Mouse (Mus musculus): ENCODE results near the gene Hhat.

Gene Hhat

DNA sequence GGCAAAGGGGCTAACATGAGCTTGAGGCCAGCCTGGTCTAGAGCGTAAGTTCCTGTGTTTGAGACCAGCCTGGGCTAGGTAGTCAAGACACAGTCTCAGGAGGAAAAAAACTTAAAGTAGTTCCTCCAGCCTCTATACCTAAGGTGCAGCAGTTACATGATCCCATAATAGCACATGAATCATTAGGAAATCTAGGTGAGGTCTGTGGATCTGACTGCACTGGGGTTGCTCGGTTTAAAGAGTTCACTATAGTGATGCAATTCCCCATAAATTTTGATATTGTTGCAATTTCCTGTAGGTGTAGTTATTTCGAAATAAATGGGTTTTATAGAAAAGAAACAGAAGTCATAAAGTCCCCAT lies 26.2 kb downstream of the Hhat start:
- in situ Hi-C loops (cut with MboI), result no loop called here

DNA sequence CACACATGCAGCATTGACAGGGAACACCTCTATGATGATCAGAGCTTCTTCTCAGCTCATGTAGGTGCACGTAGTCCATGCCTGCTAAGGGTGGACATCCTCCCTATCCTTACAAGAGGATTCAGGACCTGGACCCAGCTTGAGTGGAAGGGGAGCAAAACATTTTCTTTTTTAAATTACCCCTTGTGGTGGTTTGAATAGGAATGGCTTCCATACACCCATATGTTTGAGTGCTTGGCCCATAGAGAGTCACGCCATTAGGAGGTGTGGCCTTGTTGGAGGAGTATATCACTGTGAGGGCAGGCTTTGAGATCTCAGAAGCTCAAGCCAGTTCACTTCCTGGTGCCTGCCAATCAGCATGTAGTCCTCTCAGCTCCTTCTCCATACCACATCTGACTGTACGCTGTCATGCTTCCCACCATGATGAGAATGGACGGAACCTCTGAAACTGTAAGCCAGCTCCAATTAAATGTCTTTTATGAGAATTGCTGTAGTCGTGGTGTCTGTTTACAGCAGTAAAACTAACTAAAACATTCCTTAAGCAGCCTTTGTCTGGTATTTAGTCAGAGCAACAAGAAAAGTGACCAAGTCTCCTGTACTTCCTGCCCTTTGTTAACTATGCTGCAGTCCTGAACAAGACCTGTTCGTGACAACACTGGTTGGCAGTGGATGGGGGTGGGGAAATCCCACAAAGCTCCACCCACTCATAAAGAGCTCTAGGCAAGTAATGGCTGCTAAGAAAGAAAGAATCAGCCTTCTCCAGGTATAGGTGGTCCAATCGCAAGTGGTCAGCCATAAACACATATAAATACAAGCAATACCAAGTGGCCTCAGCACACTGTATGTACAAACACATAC lies 28.4 kb downstream of the Hhat start:
- in situ Hi-C loops (cut with MboI), result no loop called here

DNA sequence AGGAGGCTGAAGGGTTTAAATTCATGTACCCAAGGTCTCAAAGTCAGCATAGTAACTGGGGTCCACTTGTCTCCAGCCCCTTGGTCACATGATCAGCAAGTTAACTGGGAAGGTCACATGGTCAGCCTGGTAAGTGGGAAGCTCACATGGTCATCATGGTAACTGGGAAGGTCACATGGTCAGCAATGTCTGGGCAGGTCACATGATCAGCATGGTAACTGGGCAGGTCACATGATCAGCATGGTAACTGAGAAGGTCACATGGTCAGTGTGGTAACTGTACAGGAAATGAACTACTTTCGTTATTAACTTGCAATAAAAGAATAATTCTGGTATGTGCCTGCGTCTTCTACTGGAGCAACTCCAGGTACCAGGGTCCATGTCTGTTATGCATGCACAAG lies 29.1 kb downstream of the Hhat start:
- in situ Hi-C loops (cut with MboI), result no loop called here

DNA sequence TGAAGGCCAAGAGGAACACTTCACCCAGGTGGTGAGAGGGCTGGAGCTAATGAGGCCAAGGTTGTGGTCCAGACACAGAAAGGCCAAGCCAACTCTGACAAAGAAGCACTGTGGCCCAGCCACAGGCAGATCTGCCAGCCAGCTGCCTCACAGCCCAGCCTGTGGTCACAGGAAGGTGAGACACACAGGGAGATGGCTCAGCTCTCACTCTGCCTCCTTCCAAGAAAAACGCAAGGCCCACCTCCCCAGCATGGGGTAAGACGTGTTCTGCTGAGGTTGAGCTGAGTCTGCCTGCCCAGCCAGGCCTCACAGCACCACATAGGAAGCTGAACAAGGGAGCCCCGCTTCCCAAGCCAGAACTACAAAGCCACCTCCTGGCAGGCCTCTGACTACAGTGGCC lies 34.5 kb downstream of the Hhat start:
- in situ Hi-C loops (cut with MboI), result no loop called here

DNA sequence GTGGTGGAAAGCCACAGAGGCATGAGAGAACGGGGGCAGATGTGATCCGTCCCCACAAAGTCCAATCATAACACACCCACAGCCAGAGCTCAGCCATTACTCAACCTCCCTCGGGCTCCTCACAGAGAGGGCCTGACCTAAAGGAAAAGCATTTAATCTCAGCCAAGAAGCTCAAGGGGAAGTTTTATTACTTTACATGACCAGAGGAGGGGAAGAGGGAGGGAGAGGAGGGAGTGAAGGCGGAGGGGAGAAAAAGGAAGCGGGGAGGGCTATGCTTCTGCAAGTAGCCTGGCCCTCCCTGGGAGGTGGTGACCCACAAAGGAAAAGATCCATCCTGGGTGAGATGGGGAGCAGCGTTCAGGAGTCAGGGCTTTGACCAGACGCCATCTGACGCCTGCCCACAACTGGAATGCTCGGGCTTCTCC lies 35.0 kb downstream of the Hhat start:
- in situ Hi-C loops (cut with MboI), result no loop called here

DNA sequence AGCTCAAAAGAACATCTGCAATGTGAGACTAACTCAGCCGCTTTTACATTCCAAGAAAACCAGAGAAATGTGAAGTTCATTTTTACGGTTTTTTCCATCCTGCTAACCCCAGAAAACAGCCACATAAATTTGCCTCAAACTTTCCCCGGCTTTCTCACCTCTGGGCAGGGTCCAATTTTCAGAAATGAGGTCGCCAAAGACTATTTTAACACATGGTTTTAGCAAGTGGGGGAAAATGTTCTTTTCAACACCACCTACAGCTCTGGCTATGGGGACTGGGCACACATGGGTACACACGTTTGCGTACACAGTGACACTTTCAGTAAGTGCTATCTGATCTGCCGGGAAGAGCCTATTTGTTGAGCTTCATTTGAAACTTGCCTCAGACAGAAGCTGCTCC lies 40.5 kb downstream of the Hhat start:
- in situ Hi-C loops (cut with MboI), result no loop called here

DNA sequence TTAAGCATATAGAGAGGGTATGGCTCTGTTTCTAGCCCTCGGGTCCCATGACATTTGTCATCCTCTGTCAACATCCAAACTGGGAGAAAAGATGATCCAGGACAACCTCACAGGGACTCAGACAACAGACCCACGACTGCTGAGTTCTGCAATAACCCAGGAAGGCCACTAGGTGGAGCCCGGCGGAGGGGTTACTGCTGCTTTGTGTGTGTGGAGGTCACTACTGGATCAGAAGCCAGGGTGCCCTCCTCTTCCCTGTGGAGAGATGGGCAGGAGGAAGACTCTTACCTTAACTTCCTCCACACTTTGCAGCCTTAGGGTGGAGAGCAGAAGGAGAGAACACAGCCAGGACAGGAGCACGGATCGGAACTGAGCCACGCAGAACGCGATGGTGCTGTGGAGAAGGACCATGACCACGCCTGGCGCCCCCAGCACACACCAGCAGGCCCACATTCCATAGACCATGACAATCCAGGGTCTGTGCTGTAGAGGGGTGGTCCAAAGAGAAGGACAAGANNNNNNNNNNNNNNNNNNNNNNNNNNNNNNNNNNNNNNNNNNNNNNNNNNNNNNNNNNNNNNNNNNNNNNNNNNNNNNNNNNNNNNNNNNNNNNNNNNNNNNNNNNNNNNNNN lies 43.9 kb downstream of the Hhat start:
- in situ Hi-C loops (cut with MboI), result no loop called here

DNA sequence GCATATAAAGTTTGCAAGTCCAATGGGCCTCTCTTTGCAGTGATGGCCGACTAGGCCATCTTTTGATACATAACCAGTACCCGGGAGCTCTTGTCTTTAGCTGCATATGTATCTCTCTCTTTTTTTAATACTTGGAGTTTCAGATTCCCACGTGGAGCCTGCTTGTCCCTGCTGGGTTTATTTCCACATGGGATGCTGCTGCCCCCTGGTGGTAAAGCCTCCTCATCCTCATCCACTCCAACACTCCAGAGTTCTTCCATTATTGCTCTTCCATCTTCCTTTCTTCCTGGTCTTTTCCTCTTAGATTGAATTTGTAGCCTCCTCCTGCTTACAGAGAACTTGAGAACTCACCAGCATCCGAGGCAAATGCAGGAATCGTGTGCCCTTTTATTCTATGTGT lies 48.9 kb downstream of the Hhat start:
- in situ Hi-C loops (cut with MboI), result loop anchor here (25.0 kb wide), 1 partner anchor 535 kb away; the partner anchor contains the start of gene Kcnh1

DNA sequence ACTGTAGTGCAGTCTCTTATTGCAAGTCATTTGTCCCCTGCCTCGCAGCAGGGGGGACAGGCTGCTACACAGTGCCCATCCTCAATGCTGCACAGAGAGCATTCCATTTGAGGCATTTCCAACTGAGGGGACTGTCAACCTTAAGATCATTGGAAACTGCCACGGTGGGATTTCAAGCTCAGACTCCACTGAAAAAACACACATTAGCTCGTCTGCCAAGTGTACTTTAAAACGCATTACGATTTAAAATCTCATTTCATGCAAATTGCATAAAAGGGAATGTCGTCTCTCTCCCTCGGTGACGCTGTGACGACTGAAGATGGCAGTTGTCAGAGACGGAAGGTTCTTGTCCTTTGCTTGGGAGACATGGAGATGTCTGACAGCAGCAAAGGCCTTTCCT lies 50.9 kb downstream of the Hhat start:
- in situ Hi-C loops (cut with MboI), result loop anchor here (25.0 kb wide), 1 partner anchor 533 kb away; the partner anchor contains the start of gene Kcnh1

DNA sequence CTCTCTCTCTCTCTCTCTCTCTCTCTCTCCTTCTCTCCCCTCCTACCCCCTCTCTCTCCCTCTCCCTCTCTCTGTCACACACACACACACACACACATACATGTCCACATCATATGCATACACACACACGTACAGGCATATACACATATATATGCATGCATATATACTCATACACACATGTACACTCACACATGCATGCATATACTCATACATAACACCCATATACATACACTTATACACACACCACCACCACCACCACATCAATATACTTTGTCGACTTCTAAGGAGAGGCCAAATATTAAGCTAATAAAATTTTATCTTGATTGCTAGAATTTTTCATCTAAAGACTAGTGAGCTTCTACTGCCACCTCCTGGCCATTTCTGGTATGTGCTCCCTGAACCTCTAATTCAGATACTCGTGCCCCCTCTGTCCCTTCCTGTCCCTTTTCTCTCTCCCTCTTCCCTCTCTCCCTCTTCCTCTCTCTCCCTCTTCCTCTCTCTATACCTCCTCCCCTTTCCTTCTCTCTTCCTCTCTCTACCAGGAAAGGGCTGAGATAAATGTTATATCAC lies 59.2 kb downstream of the Hhat start:
- in situ Hi-C loops (cut with MboI), result loop anchor here (25.0 kb wide), 1 partner anchor 525 kb away; the partner anchor contains the start of gene Kcnh1

DNA sequence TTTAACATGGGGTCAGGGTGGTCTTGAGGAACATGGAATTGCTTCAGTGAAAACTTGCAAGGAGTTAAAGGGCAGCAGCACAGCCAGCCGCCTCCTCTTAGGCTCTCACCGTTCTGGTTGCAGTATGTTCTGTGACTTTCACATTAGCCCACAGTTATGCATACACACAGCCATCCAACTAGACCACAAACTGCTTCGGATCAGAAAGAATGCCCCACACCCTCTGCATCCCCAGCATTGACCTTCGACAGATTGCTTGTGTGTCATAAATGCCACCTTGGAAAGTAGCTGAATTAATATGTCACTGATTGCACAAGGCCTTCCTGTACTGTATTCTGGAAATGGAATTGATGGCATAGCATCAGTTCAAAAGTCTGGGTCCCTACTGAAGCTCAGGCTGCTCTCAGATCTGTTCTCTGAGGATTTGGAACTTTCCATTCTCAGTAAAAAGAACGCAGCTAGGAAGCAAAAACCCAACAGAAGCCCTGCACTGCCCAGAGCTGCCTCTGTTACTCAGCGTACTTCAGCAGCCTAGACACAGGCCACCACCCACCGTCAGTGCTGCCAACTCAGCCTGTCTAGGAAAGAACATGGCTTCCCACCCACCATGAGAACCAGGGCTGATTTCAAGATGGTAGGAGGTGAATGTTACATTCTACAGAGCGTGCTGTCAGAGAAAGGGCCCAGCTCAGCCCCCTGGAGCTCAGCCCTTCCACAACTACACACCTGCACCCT lies 70.5 kb downstream of the Hhat start:
- in situ Hi-C loops (cut with MboI), result loop anchor here (25.0 kb wide), 1 partner anchor 513 kb away; the partner anchor contains the start of gene Kcnh1

DNA sequence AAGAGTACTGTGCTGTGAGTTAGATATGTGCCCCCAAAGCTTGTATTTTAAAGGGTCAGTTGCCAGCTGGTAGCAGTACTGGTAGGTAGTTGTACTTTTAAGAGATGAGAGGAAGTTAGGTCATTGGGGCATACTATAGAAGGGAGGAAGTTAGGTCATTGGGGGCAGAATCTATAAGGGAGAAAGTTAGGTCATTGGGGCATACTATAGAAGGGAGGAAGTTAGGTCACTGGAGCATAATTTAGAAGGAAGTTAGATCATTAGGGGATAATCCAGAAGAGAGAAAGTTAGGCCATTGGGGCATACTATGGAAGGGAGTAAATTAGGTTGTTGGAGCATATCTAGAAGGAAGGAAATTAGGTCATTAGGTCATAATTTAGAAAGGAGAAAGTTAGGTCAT lies 71.9 kb downstream of the Hhat start:
- in situ Hi-C loops (cut with MboI), result no loop called here

DNA sequence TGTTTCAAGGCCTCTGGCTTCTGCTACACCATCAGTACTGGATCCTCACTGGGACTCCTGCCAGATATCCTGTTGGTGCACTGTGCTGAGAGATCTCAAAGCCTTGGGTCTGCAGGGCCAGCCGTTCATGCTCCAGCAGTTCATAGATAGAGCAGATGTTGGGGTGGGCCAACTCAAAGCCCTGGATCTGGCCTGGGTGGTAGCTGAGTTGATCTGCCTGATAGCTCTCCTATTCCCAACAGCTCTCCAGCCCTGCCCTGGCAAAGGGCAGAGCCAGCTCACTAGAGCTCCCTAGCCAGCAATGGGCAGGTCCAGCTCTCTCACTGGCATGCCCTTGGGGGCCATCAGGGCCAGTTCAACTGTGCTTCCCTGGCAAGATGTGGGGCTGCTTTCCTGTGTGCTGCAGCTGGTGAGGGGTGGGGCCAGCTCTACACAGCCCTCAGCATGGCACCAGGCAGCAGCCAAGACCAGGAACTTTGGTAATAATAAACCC lies 74.6 kb downstream of the Hhat start:
- in situ Hi-C loops (cut with MboI), result no loop called here

DNA sequence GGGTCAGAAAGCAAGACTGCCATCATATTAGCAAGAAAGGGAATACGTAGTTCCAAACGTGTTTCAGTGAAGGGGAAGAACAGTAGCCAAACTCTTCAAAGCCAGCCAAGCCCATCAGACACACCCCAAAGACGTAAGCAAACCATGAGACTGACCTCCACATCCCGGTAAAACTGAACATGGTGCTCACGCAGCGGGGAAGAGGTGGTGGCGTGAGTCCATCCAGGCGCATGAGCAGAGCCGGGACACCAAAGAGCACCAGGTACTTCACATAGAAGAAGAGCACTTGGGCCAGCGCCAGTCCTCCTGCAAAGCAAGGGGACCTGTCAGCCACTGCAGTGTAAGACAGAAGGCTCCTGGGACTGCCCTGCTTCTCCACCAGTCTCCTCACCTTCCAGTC lies 77.4 kb downstream of the Hhat start:
- in situ Hi-C loops (cut with MboI), result no loop called here

DNA sequence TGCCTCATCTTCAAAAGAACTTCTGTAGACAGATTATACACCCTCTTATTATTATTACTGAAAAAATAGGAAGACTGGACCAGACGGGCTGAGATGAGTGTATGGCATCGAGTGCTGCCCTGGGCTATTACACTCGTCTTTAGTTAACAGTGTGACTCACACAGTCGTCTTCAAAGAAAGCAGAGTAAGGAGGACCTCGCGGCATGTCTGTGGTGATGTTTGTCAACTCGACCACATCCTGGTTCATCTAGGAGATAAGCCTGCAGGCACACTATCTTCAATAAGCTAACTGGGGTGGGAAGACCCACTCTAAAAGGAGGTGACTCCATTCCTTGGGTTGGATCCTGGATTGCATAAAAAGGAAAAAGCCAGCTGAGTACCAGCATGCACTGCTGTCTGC lies 78.0 kb downstream of the Hhat start:
- in situ Hi-C loops (cut with MboI), result no loop called here

DNA sequence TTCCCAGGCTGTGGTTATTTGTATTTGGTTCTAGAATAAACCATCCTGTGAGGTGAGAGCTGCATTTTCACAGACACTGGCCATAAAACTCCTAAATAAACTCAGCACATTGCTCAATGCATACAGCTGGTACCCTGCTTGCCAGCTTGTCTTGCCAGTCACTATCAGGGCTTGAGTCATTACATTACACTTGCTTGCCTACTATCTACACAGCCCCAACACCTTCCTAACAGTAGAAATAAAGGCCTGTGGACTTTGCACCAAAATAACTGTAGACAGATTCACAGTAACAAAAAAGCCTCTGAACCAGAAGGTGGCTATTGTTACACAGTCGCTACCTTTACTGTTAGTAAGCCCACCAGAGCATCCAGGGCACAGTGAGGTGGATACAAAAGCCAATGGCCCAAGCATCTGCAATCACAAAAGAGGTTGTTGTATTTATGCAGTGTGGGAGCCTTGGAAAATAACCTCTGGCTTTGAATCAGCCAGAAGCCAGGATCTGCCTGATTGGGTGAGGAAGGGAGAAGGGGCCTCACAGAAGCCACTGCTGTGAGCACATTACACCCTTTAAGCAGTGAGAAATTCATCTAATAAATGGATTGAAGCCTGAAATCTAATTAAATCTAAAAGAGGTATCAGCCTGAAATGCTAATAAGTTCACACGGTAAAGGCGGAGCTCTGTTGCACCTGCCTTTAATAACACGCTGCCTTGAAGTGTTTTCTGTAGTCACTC lies 88.6 kb downstream of the Hhat start:
- in situ Hi-C loops (cut with MboI), result no loop called here

DNA sequence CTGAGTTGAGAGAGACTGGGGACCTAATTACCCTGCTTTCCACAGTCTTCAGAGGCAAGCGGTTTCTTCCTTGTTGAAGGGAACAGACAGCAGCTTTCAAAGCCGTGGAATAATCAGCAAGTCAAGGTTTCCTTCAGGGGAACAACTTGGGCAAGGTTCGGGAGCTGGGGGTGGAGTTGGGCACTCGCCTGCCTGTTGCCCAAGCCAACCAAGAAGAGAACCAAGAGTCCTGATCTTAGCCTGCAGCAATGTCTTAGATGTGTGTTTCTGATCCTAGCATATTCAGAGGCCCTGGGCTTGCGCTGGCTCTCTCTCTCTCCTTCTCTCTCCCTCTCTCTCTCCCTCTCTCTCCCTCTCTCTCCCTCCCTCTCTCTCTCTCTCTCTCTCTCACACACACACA lies 93.8 kb downstream of the Hhat start:
- in situ Hi-C loops (cut with MboI), result no loop called here

DNA sequence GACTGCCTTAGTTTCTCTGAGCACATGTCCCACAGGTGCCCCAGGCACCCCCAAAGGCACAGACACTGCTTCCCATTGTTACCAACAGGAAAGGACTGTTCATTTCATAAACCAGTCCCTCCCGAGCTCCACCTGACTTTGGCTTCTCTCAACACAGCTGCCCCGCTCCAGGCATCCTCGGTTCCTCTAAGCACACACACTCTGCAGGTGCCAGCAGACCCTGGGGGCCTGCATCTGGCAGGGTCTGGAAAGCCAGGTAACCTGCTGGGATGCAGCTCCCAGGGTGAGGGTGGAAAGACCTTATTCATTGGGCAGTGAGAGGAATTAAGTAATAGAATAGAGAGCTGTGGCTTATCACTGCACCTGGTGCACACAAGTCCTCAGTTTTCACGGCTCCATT lies 107.4 kb downstream of the Hhat start:
- in situ Hi-C loops (cut with MboI), result no loop called here

DNA sequence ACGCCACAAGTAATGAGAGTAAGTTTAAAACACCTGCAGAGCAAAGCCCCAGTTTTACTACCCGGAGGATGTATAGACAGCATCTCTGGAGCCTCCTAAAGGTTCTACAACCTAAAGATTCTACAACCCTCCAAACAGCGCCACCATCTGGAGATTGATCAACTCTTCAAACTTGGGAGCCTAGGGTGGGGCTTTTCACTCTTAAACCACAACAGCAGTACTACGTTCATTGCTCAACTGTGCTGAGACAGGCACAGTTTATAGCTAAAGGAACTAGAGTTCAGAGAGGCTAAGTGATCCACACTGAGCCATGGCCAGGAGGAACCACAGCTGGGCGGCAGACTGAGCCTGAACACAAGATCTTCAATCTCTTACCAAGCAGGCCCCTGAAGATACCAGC lies 107.9 kb downstream of the Hhat start:
- in situ Hi-C loops (cut with MboI), result no loop called here

DNA sequence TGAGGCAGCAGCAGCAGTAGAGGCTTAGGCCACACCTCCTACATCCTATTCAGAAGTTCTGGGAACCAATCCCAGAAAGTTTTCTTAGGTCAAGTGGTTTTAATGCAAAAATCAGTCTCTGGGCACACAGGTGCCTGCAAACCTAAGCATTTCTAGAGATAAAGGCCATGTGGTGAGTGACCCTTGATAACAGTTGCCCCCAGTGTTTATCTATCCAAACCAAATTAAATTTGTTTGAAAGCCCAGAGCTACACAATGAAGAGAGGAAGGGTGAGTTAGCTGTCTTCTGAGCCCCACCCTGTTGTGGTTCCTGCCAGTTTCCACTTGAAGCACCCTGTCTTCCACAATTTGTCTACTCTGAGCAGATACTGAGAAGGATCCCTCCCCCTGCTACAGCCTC lies 109.4 kb downstream of the Hhat start:
- in situ Hi-C loops (cut with MboI), result no loop called here

DNA sequence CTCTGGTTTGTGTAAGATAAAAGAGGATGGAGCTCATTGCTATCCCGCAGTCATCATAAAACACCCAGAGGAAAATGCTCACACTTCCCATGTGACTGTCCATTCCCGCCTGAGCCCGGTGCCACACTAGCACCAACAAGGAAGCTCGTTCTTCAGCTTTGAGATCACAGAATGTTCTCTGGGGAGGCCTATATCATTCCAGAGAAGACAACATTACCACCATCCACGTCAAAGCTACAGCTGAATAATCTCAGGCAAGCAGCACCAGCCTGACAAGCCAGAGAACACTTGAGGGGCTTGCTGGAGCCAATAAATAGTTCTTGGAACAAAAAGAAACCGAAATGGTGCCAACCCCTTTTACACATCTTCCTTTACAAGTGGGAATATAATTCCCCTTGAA lies 113.6 kb downstream of the Hhat start:
- in situ Hi-C loops (cut with MboI), result no loop called here

All from mature B cell (primary cell).